ENCODE assay signal across 8 mouse cellular contexts in genomic region chr7:36709239-36709638, GRCm38 (mm10). TPM values are rescaled to one million over a fixed set of nuclear protein-coding genes. Genes with fewer than 3 reads are reported as not detected.
DNase-seq lines count a peak whose midpoint lies in the region; ATAC-seq lines count a peak whose summit lies in the region.
"Had no signal": no experiment of that assay in that cellular context is flagged by ENCODE, and none has a peak within 500 bp of the region (broad histone marks: within the 10 kb centered on the region; RNA-seq: fewer than 3 reads in every experiment).

No protein-coding gene starts in this region.

- no peaks in the 10 kb centered on the region for H3K27me3 ChIP-seq in midbrain, embryonic 10.5 days (ENCODE audit: low read depth, poor library complexity, severe bottlenecking)
- H3K27me3 ChIP-seq in midbrain, embryonic 16.5 days (ENCODE audit: control insufficient read depth, insufficient read depth, low read depth, low read length): no peaks in the 10 kb centered on the region
- no peaks in the 10 kb centered on the region for H3K27me3 ChIP-seq in embryonic facial prominence, embryonic 15.5 days
- no peaks in the 10 kb centered on the region for H3K27me3 ChIP-seq in hindbrain, embryonic 10.5 days (ENCODE audit: insufficient read depth, poor library complexity, severe bottlenecking)

- peak; percentile 45 for DNase-seq in midbrain, embryonic 10.5 days (ENCODE audit: low spot score)
- peak; percentile 65 for DNase-seq in hindbrain, embryonic 10.5 days (ENCODE audit: low spot score)
- DNase-seq in lung, postnatal 36 days: peak; percentile 17

- H3K4me1 ChIP-seq in midbrain, embryonic 10.5 days: peaks cover 50% of the 10 kb centered on the region
- H3K4me1 ChIP-seq in midbrain, embryonic 16.5 days (ENCODE audit: control insufficient read depth, insufficient read depth, low read length): peaks cover 28% of the 10 kb centered on the region
- peaks cover 28% of the 10 kb centered on the region for H3K4me1 ChIP-seq in embryonic facial prominence, embryonic 15.5 days
- H3K4me1 ChIP-seq in hindbrain, embryonic 10.5 days (replicated peaks): peaks cover 72% of the 10 kb centered on the region

- H3K4me2 ChIP-seq in midbrain, embryonic 16.5 days (ENCODE audit: low read length): no peak overlapping the region
- H3K4me2 ChIP-seq in embryonic facial prominence, embryonic 15.5 days (replicated peaks): no peak overlapping the region

- H3K9me3 ChIP-seq in midbrain, embryonic 10.5 days (replicated peaks): no peaks in the 10 kb centered on the region
- H3K9me3 ChIP-seq in midbrain, embryonic 16.5 days (replicated peaks; ENCODE audit: control insufficient read depth, low read length, poor library complexity, severe bottlenecking): no peaks in the 10 kb centered on the region
- no peaks in the 10 kb centered on the region for H3K9me3 ChIP-seq in embryonic facial prominence, embryonic 15.5 days (replicated peaks)
- H3K9me3 ChIP-seq in hindbrain, embryonic 10.5 days: no peaks in the 10 kb centered on the region

- peak overlapping the region; percentile 55; the same call in 1 of the 2 replicates for H3K27ac ChIP-seq in midbrain, embryonic 10.5 days (replicated peaks)
- no peak overlapping the region for H3K27ac ChIP-seq in midbrain, embryonic 16.5 days (ENCODE audit: low read length)
- no peak overlapping the region for H3K27ac ChIP-seq in embryonic facial prominence, embryonic 15.5 days (replicated peaks)
- H3K27ac ChIP-seq in hindbrain, embryonic 10.5 days: peak overlapping the region; percentile 82
- H3K27ac ChIP-seq: macrophage had no signal

- no peak overlapping the region for H3K9ac ChIP-seq in midbrain, embryonic 16.5 days (ENCODE audit: low read depth, low read length)
- no peak overlapping the region for H3K9ac ChIP-seq in embryonic facial prominence, embryonic 15.5 days

- no peaks in the 10 kb centered on the region for H3K36me3 ChIP-seq in midbrain, embryonic 10.5 days
- no peaks in the 10 kb centered on the region for H3K36me3 ChIP-seq in midbrain, embryonic 16.5 days (ENCODE audit: control insufficient read depth, insufficient read depth, low read length)
- H3K36me3 ChIP-seq in embryonic facial prominence, embryonic 15.5 days: no peaks in the 10 kb centered on the region
- no peaks in the 10 kb centered on the region for H3K36me3 ChIP-seq in hindbrain, embryonic 10.5 days

- 21% methylated on average over 2 of the region's 2 CpGs for WGBS in midbrain, embryonic 10.5 days
- 25% methylated on average over 2 of the region's 2 CpGs for WGBS in midbrain, embryonic 16.5 days
- 20% methylated on average over 2 of the region's 2 CpGs for whole genome bisulfite sequencing in embryonic facial prominence, embryonic 15.5 days
- 13% methylated on average over 2 of the region's 2 CpGs for WGBS in hindbrain, embryonic 10.5 days

- ATAC-seq in midbrain, embryonic 16.5 days: no peak
- ATAC-seq in embryonic facial prominence, embryonic 15.5 days (ENCODE audit: insufficient number of reproducible peaks, low FRiP score, low TSS enrichment, low read depth): 0 out of 2 replicates have a peak, but pooled peaks have one; percentile 37
- ATAC-seq in monocyte, adult 5-6 weeks (replicated peaks; ENCODE audit: insufficient number of reproducible peaks, low FRiP score, low TSS enrichment, poor library complexity, severe bottlenecking): no peak
- no peak for ATAC-seq in activated CD4-positive, CD25-positive, alpha-beta regulatory T cell, adult 4 months

- no peak overlapping the region for H3K4me3 ChIP-seq in midbrain, embryonic 10.5 days
- no peak overlapping the region for H3K4me3 ChIP-seq in midbrain, embryonic 16.5 days (ENCODE audit: low read depth, low read length)
- no peak overlapping the region for H3K4me3 ChIP-seq in embryonic facial prominence, embryonic 15.5 days (replicated peaks)
- no peak overlapping the region for H3K4me3 ChIP-seq in hindbrain, embryonic 10.5 days

RNA-seq across cellular contexts. Expression of gene Tshz3, which starts 11.3 kb away (rescaled TPM):
- polyA plus RNA-seq in midbrain, embryonic 10.5 days (2016; fragmentation: Nextera tagmentation; extraction: Ambion mirVana): 2.3 and 2.4 TPM in 2 replicates
- 8.9 and 9.9 TPM in 2 replicates for polyA plus RNA-seq in midbrain, embryonic 16.5 days (2015; fragmentation: Nextera tagmentation; extraction: Ambion mirVana)
- 12.0 and 14.4 TPM in 2 replicates for polyA plus RNA-seq in embryonic facial prominence, embryonic 15.5 days (2015; fragmentation: Nextera tagmentation; extraction: Ambion mirVana)
- polyA plus RNA-seq in hindbrain, embryonic 10.5 days (2016; fragmentation: Nextera tagmentation; extraction: Ambion mirVana): 5.4 and 9.1 TPM in 2 replicates
- total RNA-seq in monocyte, adult 5-6 weeks (2017): 1.3 to 12.4 TPM (median 2.1 TPM) in 3 replicates
- polyA plus RNA-seq in activated CD4-positive, CD25-positive, alpha-beta regulatory T cell, adult 4 months (2017; shearing (Covaris generic)): under 1 TPM in 1 of 2 experiments, not detected in 1; 0.77 TPM
- polyA plus RNA-seq: macrophage had no signal

Comparison
In these comparisons a context has a peak if more than half of its experiments do, and no peak if none do; other contexts are left out.
1. H3K27ac ChIP-seq: peak in midbrain, embryonic 10.5 days (single experiment) and hindbrain, embryonic 10.5 days (single experiment); none in midbrain, embryonic 16.5 days (single experiment) and embryonic facial prominence, embryonic 15.5 days (single experiment).
2. Peak in every context shown above with its lines, with median percentiles within 50 percentile points of each other: DNase-seq.